Mouse (Mus musculus): ENCODE measurements at regions not wholly inside any gene's neighbourhood (a gene's known extent, or its start where the extent isn't known, plus 50 kb on each side); places are given as distances from the start of the nearest gene placed in this dataset.
A peak's percentile ranks its signal among the peaks of the same experiment; 100 is the strongest.

- no peaks in the 10 kb centered on the region for H3K36me3 ChIP-seq (ENCODE audit: control insufficient read depth in 1 of 2, insufficient read depth in 2 of 2, low read length in 2 of 2)
- no peaks in the 10 kb centered on the region for H3K79me2 ChIP-seq (ENCODE audit: control insufficient read depth, insufficient read depth, low read length, poor library complexity)
- TF ChIP-seq MXI1 (IDR thresholded peaks at IDR 0.05; ENCODE audit: low read depth, low read length) (no peak), CTCF (IDR thresholded peaks at IDR 0.05 in 2 of 3, conservative IDR thresholded peaks at IDR 0.05 in 1 of 3; ENCODE audit: control insufficient read depth in 1 of 3, insufficient read depth in 1 of 3, low read depth in 2 of 3, low read length in 3 of 3, poor library complexity in 1 of 3, severe bottlenecking in 1 of 3) (no peak), MYB (IDR thresholded peaks at IDR 0.05; ENCODE audit: low read depth, low read length) (no peak), POLR2AphosphoS5 (IDR thresholded peaks at IDR 0.05; ENCODE audit: borderline replicate concordance, low read depth, low read length) (no peak), RCOR1 (IDR thresholded peaks at IDR 0.05; ENCODE audit: low read depth, low read length) (no peak), MEF2A (IDR thresholded peaks at IDR 0.05; ENCODE audit: extremely low read depth, insufficient replicate concordance, low read depth, low read length, poor library complexity, severe bottlenecking) (no peak), ELF1 (IDR thresholded peaks at IDR 0.05; ENCODE audit: low read depth, low read length) (no peak), MAZ (IDR thresholded peaks at IDR 0.05; ENCODE audit: low read depth, low read length) (no peak), GABPA (IDR thresholded peaks at IDR 0.05; ENCODE audit: low read depth, low read length) (no peak), TCF12 (IDR thresholded peaks at IDR 0.05; ENCODE audit: low read depth, low read length) (no peak), ZKSCAN1 (IDR thresholded peaks at IDR 0.05; ENCODE audit: low read depth, low read length) (no peak)
- H3K4me3 ChIP-seq (ENCODE audit: control insufficient read depth in 1 of 2, insufficient read depth in 1 of 2, low read depth in 2 of 2, low read length in 2 of 2): no peak overlapping the region
- H3K4me1 ChIP-seq (ENCODE audit: control insufficient read depth in 1 of 2, insufficient read depth in 2 of 2, low read length in 2 of 2): no peaks in the 10 kb centered on the region
- H3K9ac ChIP-seq (ENCODE audit: control insufficient read depth, low read depth, low read length, poor library complexity, severe bottlenecking): no peak overlapping the region
- H3K9me3 ChIP-seq (replicated peaks; ENCODE audit: insufficient read depth, low read length): no peaks in the 10 kb centered on the region
- no peak overlapping the region for H3K27ac ChIP-seq (ENCODE audit: control insufficient read depth, low read depth, low read length)
- DNase-seq (ENCODE audit: low read depth, low spot score): peak; percentile 7
- H3K27me3 ChIP-seq (ENCODE audit: control insufficient read depth in 1 of 2, insufficient read depth in 2 of 2, low read length in 2 of 2): no peaks in the 10 kb centered on the region; a peak in 1 of 4 replicates
These were observed 91.7 kb upstream of the Ptger4 start for GRCm38 (mm10) chr15:5335528-5336268.

DNA sequence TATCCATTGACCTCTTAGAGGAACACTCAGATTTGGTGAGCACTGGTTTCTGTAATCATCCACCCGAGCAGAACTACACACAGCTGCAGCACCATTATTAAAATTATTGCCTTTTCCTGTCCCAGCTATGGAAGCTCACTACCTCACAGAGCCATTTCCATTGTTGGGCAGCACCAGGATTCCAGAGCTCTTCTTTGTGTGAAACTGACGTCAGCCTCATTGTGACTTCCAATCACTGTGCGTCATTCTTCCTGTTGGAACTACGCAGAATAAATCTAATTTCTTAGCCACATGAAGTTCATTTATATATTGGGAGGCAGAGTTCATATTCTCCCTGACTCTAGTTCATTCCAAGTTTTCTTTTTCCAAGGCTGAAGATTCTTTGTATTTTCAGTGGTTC lies 83.0 kb upstream of the Ptger4 start:
- no peaks in the 10 kb centered on the region for H3K36me3 ChIP-seq (ENCODE audit: control insufficient read depth in 1 of 2, insufficient read depth in 2 of 2, low read length in 2 of 2)
- no peaks in the 10 kb centered on the region for H3K9me3 ChIP-seq (replicated peaks; ENCODE audit: insufficient read depth, low read length)
- no peak overlapping the region for H3K4me3 ChIP-seq (ENCODE audit: control insufficient read depth in 1 of 2, insufficient read depth in 1 of 2, low read depth in 2 of 2, low read length in 2 of 2)
- H3K9ac ChIP-seq (ENCODE audit: control insufficient read depth, low read depth, low read length, poor library complexity, severe bottlenecking): no peak overlapping the region
- H3K27me3 ChIP-seq (ENCODE audit: control insufficient read depth in 1 of 2, insufficient read depth in 2 of 2, low read length in 2 of 2): no peaks in the 10 kb centered on the region; a peak in 1 of 4 replicates
- DNase-seq (ENCODE audit: low read depth, low spot score): no peak
- no peak overlapping the region for H3K27ac ChIP-seq (ENCODE audit: control insufficient read depth, low read depth, low read length)
- TF ChIP-seq KAT2A (conservative IDR thresholded peaks at IDR 0.05; ENCODE audit: low read depth, low read length) (no peak), POLR2AphosphoS5 (IDR thresholded peaks at IDR 0.05; ENCODE audit: borderline replicate concordance, low read depth, low read length) (no peak), GABPA (IDR thresholded peaks at IDR 0.05; ENCODE audit: low read depth, low read length) (no peak), USF2 (IDR thresholded peaks at IDR 0.05; ENCODE audit: borderline replicate concordance in 1 of 2, insufficient read depth in 1 of 2, low read depth in 1 of 2, low read length in 2 of 2) (no peak), HCFC1 (IDR thresholded peaks at IDR 0.05; ENCODE audit: low read depth, low read length) (no peak), CHD1 (IDR thresholded peaks at IDR 0.05; ENCODE audit: low read depth, low read length) (no peak), MAX (IDR thresholded peaks at IDR 0.05; ENCODE audit: low read length) (no peak), NRF1 (IDR thresholded peaks at IDR 0.05; ENCODE audit: insufficient read depth, low read depth, low read length, poor library complexity, severe bottlenecking) (no peak), RAD21 (IDR thresholded peaks at IDR 0.05; ENCODE audit: low read depth, low read length) (no peak), CHD2 (IDR thresholded peaks at IDR 0.05; ENCODE audit: low read length) (no peak), MYB (IDR thresholded peaks at IDR 0.05; ENCODE audit: low read depth, low read length) (no peak), ETS1 (IDR thresholded peaks at IDR 0.05; ENCODE audit: low read depth, low read length) (no peak), TBP (IDR thresholded peaks at IDR 0.05; ENCODE audit: low read depth, low read length) (no peak), EP300 (IDR thresholded peaks at IDR 0.05; ENCODE audit: low read depth in 1 of 2, low read length in 2 of 2) (no peak), RCOR1 (IDR thresholded peaks at IDR 0.05; ENCODE audit: low read depth, low read length) (no peak)
- H3K79me2 ChIP-seq (ENCODE audit: control insufficient read depth, insufficient read depth, low read length, poor library complexity): no peaks in the 10 kb centered on the region
- no peaks in the 10 kb centered on the region for H3K4me1 ChIP-seq (ENCODE audit: control insufficient read depth in 1 of 2, insufficient read depth in 2 of 2, low read length in 2 of 2)

Measured in MEL (cell line).